Mouse (Mus musculus) olfactory bulb, adult 2 months (tissue): Measurements from ENCODE around the gene Lrrc56. TPM values are rescaled to one million over a fixed set of nuclear protein-coding genes. Genes with fewer than 3 reads are reported as not detected.
A peak's percentile ranks its signal among the peaks of the same experiment; 100 is the strongest.

Experiments
- H3K27ac ChIP-seq: fragments of 200-500 bp; 2 replicates; pipeline ENCODE4 v1.5.1; 2012; ENCODE audit warnings: low read depth, low read length; ENCODE audit not compliant: insufficient read depth
- H3K4me1 ChIP-seq: fragments of 200-500 bp; 2 replicates; pipeline ENCODE4 v1.6.1; 2012; ENCODE audit warnings: low read length; ENCODE audit not compliant: control insufficient read depth, insufficient read depth
- H3K4me3 ChIP-seq: fragments of 200-500 bp; 2 replicates; pipeline ENCODE4 v1.5.1; 2012; ENCODE audit warnings: mild to moderate bottlenecking, low read depth, low read length, moderate library complexity; ENCODE audit not compliant: insufficient read depth
- CTCF ChIP-seq: fragments of 200-500 bp; IDR thresholded peaks from 2 replicates; pipeline ENCODE4 v1.5.1; 2012; ENCODE audit warnings: low read depth, mild to moderate bottlenecking, low read length, moderate library complexity; ENCODE audit not compliant: insufficient read depth
- POLR2A ChIP-seq: fragments of 200-500 bp; IDR thresholded peaks from 2 replicates; pipeline ENCODE4 v1.6.1; 2012; ENCODE audit warnings: mild to moderate bottlenecking, low read depth, low read length, moderate library complexity; ENCODE audit not compliant: insufficient read depth
- WGBS: fragments of 180-500 bp; shearing (Covaris S2); methylation state at CpG from one replicate; pipeline ENCODE4 v1.1.7; 2018; 5-methylcytosine and 5-hydroxymethylcytosine counted together
- polyA plus RNA-seq: library from polyadenylated mRNA; stranded (reverse); fragments of >200 nt; gene quantifications from 2 replicates; pipeline ENCODE4 v1.2.4, GENCODE M21; 2012; ENCODE audit warnings: low replicate concordance; ENCODE audit not compliant: missing spikeins, insufficient read depth, insufficient read length

Gene Lrrc56
- polyA plus RNA-seq, 1 experiment, result not detected

- Histone ChIP-seq H3K4me1 (peaks cover 9% of the 10 kb centered on the region), H3K27ac (no peak overlapping the region), H3K4me3 (peak overlapping the region; percentile 45)
- TF ChIP-seq POLR2A, result no peak
- TF ChIP-seq CTCF, result no peak
- WGBS, result 11% methylated on average over 22 of the region's 22 CpGs
Measured at GRCm38 (mm10) chr7:141168518-141168953, 25.4 kb upstream of the Lrrc56 start.

- no peak for TF ChIP-seq CTCF
- TF ChIP-seq POLR2A, result no peak
- no peak overlapping the region for H3K27ac ChIP-seq
- no peak overlapping the region for H3K4me3 ChIP-seq
- WGBS, result 27% methylated on average over 1 of the region's 1 CpGs
- H3K4me1 ChIP-seq, result peaks cover 9% of the 10 kb centered on the region
Measured at GRCm38 (mm10) chr7:141169300-141169699, 24.7 kb upstream of the Lrrc56 start.

- no peak overlapping the region for H3K27ac ChIP-seq
Measured at GRCm38 (mm10) chr7:141169866-141170265, 24.1 kb upstream of the Lrrc56 start.

GRCm38 (mm10) chr7:141172116-141173006 lies 21.6 kb upstream of the Lrrc56 start, which contains the start of gene Rnh1:
Rnh1 (minus strand) TSS chr7:141172857.
- WGBS, result 1% methylated on average over 55 of the region's 55 CpGs
- Histone ChIP-seq H3K4me1 (peaks cover 9% of the 10 kb centered on the region), H3K27ac (peak within 1 kb of the TSS; percentile 92), H3K4me3 (peak within 1 kb of the TSS; percentile 79)
- TF ChIP-seq POLR2A, result peak; percentile 98
- TF ChIP-seq CTCF, result 0 out of 2 replicates have a peak, but pooled peaks have one; percentile 12

More at GRCm38 (mm10) chr7:141169866-141170265, 24.1 kb upstream of the Lrrc56 start:
- no peak overlapping the region for H3K4me3 ChIP-seq
- TF ChIP-seq CTCF (no peak), POLR2A (no peak)
- H3K4me1 ChIP-seq, result peaks cover 9% of the 10 kb centered on the region

- 67% methylated on average over 5 of the region's 5 CpGs for WGBS
Measured at GRCm38 (mm10) chr7:141173323-141173850, 20.6 kb upstream of the Lrrc56 start.

GRCm38 (mm10) chr7:141175068-141175467 lies 18.9 kb upstream of the Lrrc56 start:
- Histone ChIP-seq H3K27ac (no peak overlapping the region), H3K4me3 (no peak overlapping the region), H3K4me1 (no peaks in the 10 kb centered on the region; the same call in 1 of the 2 replicates)
- 77% methylated on average over 4 of the region's 4 CpGs for WGBS
- no peak for TF ChIP-seq CTCF

More at GRCm38 (mm10) chr7:141173323-141173850, 20.6 kb upstream of the Lrrc56 start:
- Histone ChIP-seq H3K27ac (peak overlapping the region; percentile 92; the same call in 1 of the 2 replicates), H3K4me1 (peaks cover 2% of the 10 kb centered on the region), H3K4me3 (no peak overlapping the region)
- TF ChIP-seq POLR2A, result no peak
- no peak for TF ChIP-seq CTCF

GRCm38 (mm10) chr7:141176173-141176572 lies 17.8 kb upstream of the Lrrc56 start:
- Histone ChIP-seq H3K4me1 (no peaks in the 10 kb centered on the region; the same call in 1 of the 2 replicates), H3K27ac (no peak overlapping the region), H3K4me3 (no peak overlapping the region)
- no peak for TF ChIP-seq POLR2A
- peak; percentile 59 for TF ChIP-seq CTCF
- WGBS, result 1% methylated on average over 8 of the region's 8 CpGs

- WGBS, result 89% methylated on average over 3 of the region's 3 CpGs
- no peak for TF ChIP-seq CTCF
- no peak for TF ChIP-seq POLR2A
- Histone ChIP-seq H3K27ac (no peak overlapping the region), H3K4me3 (no peak overlapping the region), H3K4me1 (peaks cover 20% of the 10 kb centered on the region)
Measured at GRCm38 (mm10) chr7:141188194-141188593, 5.8 kb upstream of the Lrrc56 start.

- no peak overlapping the region for H3K27ac ChIP-seq
- peaks cover 21% of the 10 kb centered on the region for H3K4me1 ChIP-seq
- no peak overlapping the region for H3K4me3 ChIP-seq
- no peak for TF ChIP-seq POLR2A
- TF ChIP-seq CTCF, result no peak
- WGBS, result 86% methylated on average over 3 of the region's 3 CpGs
Measured at GRCm38 (mm10) chr7:141188733-141189132, 5.2 kb upstream of the Lrrc56 start.
